Mouse (Mus musculus): Measurements from ENCODE around the gene Gys2.

Gys2 gene

GRCm38 (mm10) chr6:142455314-142455996 lies 17.5 kb downstream of the Gys2 start:
- no peak for DNase-seq

- DNase-seq: no peak
Measured at GRCm38 (mm10) chr6:142453311-142453710, 19.6 kb downstream of the Gys2 start.

GRCm38 (mm10) chr6:142451381-142451780 lies 21.5 kb downstream of the Gys2 start:
- no peak for DNase-seq

GRCm38 (mm10) chr6:142429072-142429471 lies 43.8 kb downstream of the Gys2 start:
- no peak for DNase-seq

- no peak for DNase-seq
Measured at GRCm38 (mm10) chr6:142424976-142425375, 47.9 kb downstream of the Gys2 start.

- peak; percentile 5 for DNase-seq
Measured at GRCm38 (mm10) chr6:142414597-142414996, 58.3 kb downstream of the Gys2 start.

GRCm38 (mm10) chr6:142413845-142414244 lies 59.1 kb downstream of the Gys2 start:
- no peak for DNase-seq

- no peak for DNase-seq
Measured at GRCm38 (mm10) chr6:142412906-142413491, 59.9 kb downstream of the Gys2 start, which contains the start of gene Spx. Spx (plus strand) TSS chr6:142413441.

- DNase-seq: no peak
Measured at GRCm38 (mm10) chr6:142411140-142411539, 61.8 kb downstream of the Gys2 start.

GRCm38 (mm10) chr6:142395756-142396155 lies 77.2 kb downstream of the Gys2 start:
- DNase-seq: no peak

- DNase-seq: no peak
Measured at GRCm38 (mm10) chr6:142394669-142395068, 78.2 kb downstream of the Gys2 start.

GRCm38 (mm10) chr6:142392312-142392711 lies 80.6 kb downstream of the Gys2 start:
- no peak for DNase-seq

GRCm38 (mm10) chr6:142389101-142389500 lies 83.8 kb downstream of the Gys2 start:
- DNase-seq: no peak

GRCm38 (mm10) chr6:142387755-142388271 lies 85.1 kb downstream of the Gys2 start:
- no peak for DNase-seq

GRCm38 (mm10) chr6:142387011-142387754 lies 85.7 kb downstream of the Gys2 start, which contains the start of the genes Recql and Golt1b:
Recql (minus strand) TSS chr6:142387087.
Golt1b (plus strand) TSS chr6:142387221.
- peak; percentile 96 for DNase-seq

GRCm38 (mm10) chr6:142386285-142387010 lies 86.5 kb downstream of the Gys2 start:
- DNase-seq: no peak

- DNase-seq: no peak
Measured at GRCm38 (mm10) chr6:142384521-142384920, 88.4 kb downstream of the Gys2 start.

GRCm38 (mm10) chr6:142381615-142382014 lies 91.3 kb downstream of the Gys2 start:
- no peak for DNase-seq

GRCm38 (mm10) chr6:142379961-142380360 lies 92.9 kb downstream of the Gys2 start:
- no peak for DNase-seq

- DNase-seq: no peak
Measured at GRCm38 (mm10) chr6:142378576-142379330, 94.2 kb downstream of the Gys2 start.

GRCm38 (mm10) chr6:142377081-142377480 lies 95.8 kb downstream of the Gys2 start:
- no peak for DNase-seq
